Mouse (Mus musculus) frontal cortex, postnatal 36 days (tissue): ENCODE results near the gene 0610030E20Rik.
A peak's percentile ranks its signal among the peaks of the same experiment; 100 is the strongest.

Experiments used
- DNase-seq, 2 experiments: peaks; one replicate each; pipeline ENCODE4 v3.0.0; 2022; ENCODE audit warnings: low spot score in 2 of 2

Gene 0610030E20Rik

GRCm38 (mm10) chr6:72390795-72391521 is 43.8 kb downstream of the 0610030E20Rik start:
- no peak for DNase-seq

GRCm38 (mm10) chr6:72392341-72392740 is 45.2 kb downstream of the 0610030E20Rik start:
- DNase-seq: no peak

- DNase-seq: no peak
These were observed 49.7 kb downstream of the 0610030E20Rik start for GRCm38 (mm10) chr6:72396837-72397251.

- DNase-seq: no peak
These were observed 52.9 kb downstream of the 0610030E20Rik start for GRCm38 (mm10) chr6:72399967-72400366.

GRCm38 (mm10) chr6:72401875-72402274 is 54.8 kb downstream of the 0610030E20Rik start:
- DNase-seq: peak; percentile 59 to 76
